Mouse (Mus musculus) liver, postnatal 0 days (tissue): ENCODE data around the gene Pnkp. TPM values are rescaled to one million over a fixed set of nuclear protein-coding genes. Genes with fewer than 3 reads are reported as not detected.
A peak's percentile ranks its signal among the peaks of the same experiment; 100 is the strongest.

Source experiments
- ATAC-seq: fragments of 200-750 bp; cut with Nextera tagmentation; 2 replicates; pipeline ENCODE4 v1.8.0; 2017; ENCODE audit warnings: mild to moderate bottlenecking, moderate library complexity
- DNase-seq: peaks from one replicate; pipeline ENCODE4 v3.0.0-alpha.2; 2016
- H3K27ac ChIP-seq: fragments of 300-500 bp; sonication (generic); 2 replicates; pipeline ENCODE4 v1.5.1; 2014; ENCODE audit warnings: antibody characterized with exemption, moderate library complexity, mild to moderate bottlenecking, low read depth
- H3K27me3 ChIP-seq: fragments of 300-500 bp; sonication (generic); 2 replicates; pipeline ENCODE4 v1.6.1; 2014; ENCODE audit warnings: low read length, control low read depth, mixed read lengths; ENCODE audit not compliant: insufficient read depth
- H3K36me3 ChIP-seq: fragments of 300-500 bp; sonication (generic); replicated peaks from 2 replicates; pipeline ENCODE4 v1.6.1; 2014; ENCODE audit warnings: mild to moderate bottlenecking, control low read depth, low read length, moderate library complexity, mixed read lengths; ENCODE audit not compliant: insufficient read depth
- H3K4me1 ChIP-seq: fragments of 300-500 bp; sonication (generic); 2 replicates; pipeline ENCODE4 v1.6.1; 2014; ENCODE audit warnings: antibody characterized with exemption, mild to moderate bottlenecking, control low read depth; ENCODE audit not compliant: insufficient read depth
- H3K4me2 ChIP-seq: fragments of 300-500 bp; sonication (generic); 2 replicates; pipeline ENCODE4 v1.6.1; 2014; ENCODE audit warnings: low read depth, mild to moderate bottlenecking, low read length, moderate library complexity, mixed read lengths
- H3K4me3 ChIP-seq: fragments of 300-500 bp; sonication (generic); 2 replicates; pipeline ENCODE4 v1.5.1; 2014; ENCODE audit warnings: low read depth, low read length
- H3K9ac ChIP-seq: fragments of 300-500 bp; sonication (generic); replicated peaks from 2 replicates; pipeline ENCODE4 v1.6.1; 2014; ENCODE audit warnings: mild to moderate bottlenecking, moderate library complexity
- H3K9me3 ChIP-seq: fragments of 300-500 bp; sonication (generic); 2 replicates; pipeline ENCODE4 v1.6.1; 2016; ENCODE audit warnings: mild to moderate bottlenecking, control low read depth, low read length, mixed read lengths
- CTCF ChIP-seq: sonication (generic); IDR thresholded peaks from 2 replicates; pipeline ENCODE4 v1.5.1; 2016; ENCODE audit warnings: antibody characterized with exemption, low read depth
- EP300 ChIP-seq: IDR thresholded peaks from 2 replicates; pipeline ENCODE4 v1.6.1; 2016; ENCODE audit warnings: antibody characterized with exemption, low read depth, mild to moderate bottlenecking
- WGBS: fragments of 180-500 bp; shearing (Covaris S2); extraction: QIAGEN DNeasy Blood & Tissue Kit; methylation state at CpG from one replicate; pipeline ENCODE4 v1.1.7; 2014; ENCODE audit not compliant: insufficient replicate concordance; 5-methylcytosine and 5-hydroxymethylcytosine counted together
- polyA plus RNA-seq: library from polyadenylated mRNA; unstranded; fragments of >200 nt; fragmentation: Nextera tagmentation; extraction: Ambion mirVana; gene quantifications from 2 replicates; pipeline ENCODE4 v1.2.1, GENCODE M21; 2015

Pnkp gene
- polyA plus RNA-seq, 1 experiment from 2014 or later, result 27.9 TPM

GRCm38 (mm10) chr7:44891611-44892010, 34.7 kb downstream of the Pnkp start:
- H3K9ac ChIP-seq, result peak overlapping the region; percentile 82
- H3K4me2 ChIP-seq, result peak overlapping the region; percentile 95
- H3K9me3 ChIP-seq, result no peaks in the 10 kb centered on the region
- peak overlapping the region; percentile 95 for H3K27ac ChIP-seq
- H3K27me3 ChIP-seq, result no peaks in the 10 kb centered on the region
- H3K4me1 ChIP-seq, result peaks cover 34% of the 10 kb centered on the region
- peaks cover 6% of the 10 kb centered on the region; the same call in 1 of the 2 replicates for H3K36me3 ChIP-seq
- DNase-seq, result no peak
- no peak for TF ChIP-seq CTCF
- ATAC-seq, result peak; percentile 45
- WGBS, result 15% methylated on average over 6 of the region's 6 CpGs
- peak overlapping the region; percentile 82 for H3K4me3 ChIP-seq

- under 1% methylated on average over 56 of the region's 56 CpGs for WGBS
- TF ChIP-seq CTCF (no peak), EP300 (no peak)
- peaks cover 34% of the 10 kb centered on the region for H3K4me1 ChIP-seq
Measured at GRCm38 (mm10) chr7:44892276-44892921, 35.5 kb downstream of the Pnkp start, which contains the start of gene Med25. Gene Med25, minus strand, starts transcription at chr7:44892712.

GRCm38 (mm10) chr7:44893197-44893596, 36.3 kb downstream of the Pnkp start:
- Histone ChIP-seq H3K27ac (peak overlapping the region; percentile 53; the same call in 1 of the 2 replicates), H3K27me3 (no peaks in the 10 kb centered on the region), H3K4me2 (peak overlapping the region; percentile 95; the same call in 1 of the 2 replicates), H3K4me3 (peak overlapping the region; percentile 82), H3K36me3 (0 out of 2 replicates have a peak, but pooled peaks cover 6% of the 10 kb centered on the region), H3K9ac (no peak overlapping the region), H3K4me1 (peaks cover 34% of the 10 kb centered on the region), H3K9me3 (no peaks in the 10 kb centered on the region)
- DNase-seq (no peak), ATAC-seq (no peak)
- TF ChIP-seq CTCF, result no peak
- no peak for TF ChIP-seq EP300
- 50% methylated on average over 8 of the region's 8 CpGs for WGBS

More at GRCm38 (mm10) chr7:44892276-44892921, 35.5 kb downstream of the Pnkp start, which contains the start of gene Med25:
- Histone ChIP-seq H3K27me3 (no peaks in the 10 kb centered on the region), H3K36me3 (0 out of 2 replicates have a peak, but pooled peaks cover 6% of the 10 kb centered on the region), H3K4me3 (peak within 1 kb of the TSS; percentile 82), H3K9ac (peak within 1 kb of the TSS; percentile 82), H3K27ac (peak within 1 kb of the TSS; percentile 95), H3K4me2 (peak within 1 kb of the TSS; percentile 95), H3K9me3 (no peaks in the 10 kb centered on the region)
- peak; percentile 78 for ATAC-seq
- DNase-seq, result peak; percentile 88

- 82% methylated on average over 3 of the region's 3 CpGs for WGBS
- ATAC-seq (no peak), DNase-seq (no peak)
- Histone ChIP-seq H3K4me2 (no peak overlapping the region), H3K4me3 (no peak overlapping the region), H3K36me3 (0 out of 2 replicates have a peak, but pooled peaks cover 5% of the 10 kb centered on the region), H3K9ac (no peak overlapping the region), H3K4me1 (peaks cover 38% of the 10 kb centered on the region), H3K9me3 (no peaks in the 10 kb centered on the region), H3K27me3 (no peaks in the 10 kb centered on the region), H3K27ac (no peak overlapping the region)
- TF ChIP-seq CTCF (no peak), EP300 (no peak)
Measured at GRCm38 (mm10) chr7:44894175-44894574, 37.2 kb downstream of the Pnkp start.

GRCm38 (mm10) chr7:44895206-44895592, 38.3 kb downstream of the Pnkp start:
- peaks cover 15% of the 10 kb centered on the region for H3K36me3 ChIP-seq
- H3K9me3 ChIP-seq, result no peaks in the 10 kb centered on the region
- H3K27ac ChIP-seq, result no peak overlapping the region
- peak overlapping the region; percentile 63 for H3K4me3 ChIP-seq
- peak overlapping the region; percentile 84 for H3K4me2 ChIP-seq
- no peaks in the 10 kb centered on the region for H3K27me3 ChIP-seq
- ATAC-seq, result no peak
- DNase-seq, result no peak
- peaks cover 34% of the 10 kb centered on the region for H3K4me1 ChIP-seq
- TF ChIP-seq EP300 (no peak), CTCF (no peak)
- no peak overlapping the region for H3K9ac ChIP-seq
- WGBS, result 79% methylated on average over 7 of the region's 7 CpGs

GRCm38 (mm10) chr7:44895593-44896434, 38.9 kb downstream of the Pnkp start, which contains the start of gene Fuz:
Gene Fuz, plus strand, starts transcription at chr7:44896079.
- peak; percentile 84 for DNase-seq

More at GRCm38 (mm10) chr7:44895593-44896434, 38.9 kb downstream of the Pnkp start, which contains the start of gene Fuz:
- Histone ChIP-seq H3K9me3 (no peaks in the 10 kb centered on the region), H3K36me3 (peaks cover 18% of the 10 kb centered on the region), H3K27me3 (no peaks in the 10 kb centered on the region), H3K27ac (peak within 1 kb of the TSS; percentile 64), H3K9ac (peak within 1 kb of the TSS; percentile 71), H3K4me3 (peak within 1 kb of the TSS; percentile 63), H3K4me2 (peak within 1 kb of the TSS; percentile 84), H3K4me1 (peaks cover 29% of the 10 kb centered on the region)
- peak; percentile 59 for ATAC-seq
- WGBS, result 1% methylated on average over 34 of the region's 34 CpGs
- no peak; the same call in 1 of the 2 replicates for TF ChIP-seq EP300
- TF ChIP-seq CTCF, result peak; percentile 59
